Mouse (Mus musculus) yolk sac, embryonic 10.5 days (tissue): Measurements from ENCODE around the gene Fdxacb1.

Source experiments
- DNase-seq: peaks from one replicate; pipeline ENCODE4 v3.0.0-alpha.2; 2017; ENCODE audit warnings: low spot score

The Fdxacb1 gene

DNA sequence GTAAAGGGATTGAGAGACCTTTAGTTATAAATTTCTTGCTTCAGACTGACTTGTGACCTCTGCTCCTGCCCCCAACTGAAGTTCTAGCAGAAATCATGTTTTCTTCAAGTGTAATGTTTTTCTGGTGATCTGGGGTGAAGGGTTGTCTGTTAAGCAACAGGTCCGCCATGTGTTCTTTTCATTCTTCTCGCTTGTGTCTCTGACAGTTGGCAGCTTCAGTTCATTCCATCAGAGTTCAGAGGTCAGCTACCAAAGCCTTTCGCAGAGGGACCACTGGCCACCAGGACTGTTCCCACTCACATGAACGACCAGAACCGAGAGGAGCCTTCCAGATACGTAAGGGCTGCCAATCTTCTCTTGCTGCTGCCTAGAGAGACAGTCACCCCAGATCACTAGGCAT is 40.4 kb downstream of the Fdxacb1 start:
- DNase-seq, result no peak

DNA sequence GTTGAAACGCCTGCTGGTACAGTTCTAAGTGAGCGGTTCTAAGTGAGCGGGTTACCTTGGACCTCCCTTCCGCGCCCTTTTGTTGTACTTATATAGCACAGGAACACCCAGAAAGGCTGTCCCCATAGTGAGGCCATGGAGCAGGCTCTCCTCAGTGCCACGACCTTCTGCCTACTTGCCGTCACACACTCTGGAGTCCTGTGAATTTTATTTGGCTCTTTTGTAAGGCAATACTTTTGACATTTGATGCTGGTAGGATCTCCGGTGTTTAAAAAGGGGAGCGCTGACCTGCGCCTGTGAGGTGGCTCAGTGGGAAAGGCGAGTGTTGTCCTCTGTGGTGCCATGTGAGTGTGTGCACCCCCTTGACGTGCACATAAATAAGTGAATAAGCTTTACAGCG is 41.1 kb downstream of the Fdxacb1 start:
- DNase-seq, result no peak

DNA sequence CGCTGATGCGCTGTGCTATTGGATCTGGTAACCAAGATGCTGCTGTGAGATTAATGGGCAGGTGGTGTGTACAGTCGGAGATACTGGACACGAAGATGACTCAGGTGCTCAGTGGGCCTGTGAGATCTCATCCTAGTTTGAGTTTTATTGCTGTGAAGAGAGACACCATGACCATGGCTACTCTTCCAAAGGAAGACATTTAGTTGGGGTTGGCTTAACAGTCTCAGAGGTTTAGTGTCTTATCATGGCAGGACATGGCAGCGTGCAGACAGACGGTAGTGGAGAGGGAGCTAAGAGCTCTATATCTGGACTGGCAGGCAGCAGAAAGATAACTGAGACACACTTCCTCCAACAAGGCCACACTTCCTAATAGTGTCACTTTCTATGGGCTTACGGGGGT is 43.2 kb downstream of the Fdxacb1 start:
- DNase-seq, result no peak

- DNase-seq, result no peak
These were observed 43.7 kb downstream of the Fdxacb1 start for GRCm38 (mm10) chr9:50811746-50812145.

DNA sequence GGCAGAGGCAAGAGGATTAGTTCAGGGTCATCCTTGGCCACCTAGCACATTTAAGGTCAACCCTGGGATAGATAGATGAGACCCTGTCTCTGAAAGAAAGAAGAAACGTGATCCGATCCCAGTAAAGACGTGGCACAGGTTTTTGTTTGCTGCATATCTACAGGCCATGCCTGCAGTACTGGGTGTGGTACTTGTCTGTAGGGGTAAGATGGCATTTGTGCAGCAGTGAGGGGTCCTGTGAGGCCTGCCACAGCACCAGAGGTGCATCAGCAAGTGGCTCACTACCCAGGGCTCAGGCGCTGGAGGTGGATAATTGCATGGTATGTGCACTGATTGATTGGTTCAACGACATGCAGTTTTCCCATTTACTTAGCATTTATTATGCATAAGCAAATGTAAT is 45.8 kb downstream of the Fdxacb1 start:
- DNase-seq, result no peak

DNA sequence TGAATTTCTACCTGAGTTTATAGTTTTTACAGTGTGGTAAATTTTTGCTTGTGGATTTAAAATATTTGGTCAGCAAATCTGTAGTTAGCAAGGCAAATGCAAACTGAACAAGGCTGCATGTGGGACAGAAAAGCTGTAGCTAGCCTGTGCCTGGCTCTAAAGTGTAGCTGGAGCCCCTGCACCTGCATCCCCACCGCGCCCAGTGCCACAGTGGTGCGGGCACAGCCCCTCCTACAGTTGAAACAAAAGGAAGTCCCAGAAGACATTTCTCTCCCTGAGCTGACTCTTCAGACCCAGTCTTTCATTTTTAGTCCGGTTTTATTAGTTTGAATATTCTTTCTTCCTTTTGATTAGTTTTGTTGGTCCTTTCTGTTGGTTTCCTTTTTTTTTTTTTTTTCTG is 47.6 kb downstream of the Fdxacb1 start:
- no peak for DNase-seq

DNA sequence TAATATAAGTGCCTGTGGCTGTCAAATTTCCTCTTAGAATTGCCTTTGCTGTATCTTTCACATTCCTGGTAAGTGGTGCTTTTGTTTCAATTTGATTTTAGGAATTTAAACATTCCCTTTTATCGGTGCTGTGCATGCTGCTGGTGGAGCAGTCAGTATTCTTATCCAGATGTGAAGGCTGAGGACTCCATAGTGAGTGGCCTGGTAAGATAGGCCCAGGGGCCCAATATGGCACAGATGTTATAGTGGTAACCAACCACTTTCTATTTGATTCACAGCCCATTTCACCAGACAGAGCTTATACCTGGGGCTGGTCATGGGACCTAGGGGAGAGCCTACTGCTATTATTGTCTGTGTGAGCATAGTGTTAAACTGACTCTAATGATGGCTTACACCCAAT is 48.5 kb downstream of the Fdxacb1 start:
- no peak for DNase-seq

GRCm38 (mm10) chr9:50818050-50818449 is 50.0 kb downstream of the Fdxacb1 start:
- DNase-seq, result no peak

- no peak for DNase-seq
These were observed 51.7 kb downstream of the Fdxacb1 start for GRCm38 (mm10) chr9:50819716-50820115.

GRCm38 (mm10) chr9:50821651-50822050 is 53.6 kb downstream of the Fdxacb1 start:
- no peak for DNase-seq

DNA sequence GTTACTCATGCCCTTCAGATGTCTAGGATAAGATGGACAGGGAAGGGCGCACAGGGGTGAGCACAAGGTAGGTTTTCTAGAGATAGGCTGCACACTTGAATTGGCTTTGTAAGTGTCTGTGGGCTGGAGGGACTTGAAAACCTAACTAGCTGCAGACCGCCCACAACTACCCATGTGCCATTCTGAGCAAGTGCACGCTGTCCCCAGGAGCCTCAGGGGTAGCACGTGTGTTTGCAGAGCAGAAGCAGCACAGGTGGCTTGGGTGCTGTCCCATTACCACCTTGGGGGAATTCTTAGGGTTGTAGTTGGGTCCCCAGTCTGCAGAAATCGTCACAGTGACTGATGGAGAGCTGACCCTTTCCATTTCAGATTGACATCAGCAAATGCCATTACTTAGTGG is 54.2 kb downstream of the Fdxacb1 start:
- DNase-seq, result no peak
